Mouse (Mus musculus) G1E-ER4 (cell line): Measurements from ENCODE around the gene Zfp575. TPM values are rescaled to one million over a fixed set of nuclear protein-coding genes. Genes with fewer than 3 reads are reported as not detected.

ENCODE experiments used
- GATA1 ChIP-seq: IDR thresholded peaks from one replicate; pipeline ENCODE4 v1.8.0; 2012; ENCODE audit warnings: low read length, inconsistent platforms
- polyA plus RNA-seq: library from polyadenylated mRNA; stranded (reverse); fragments of >175 nt; gene quantifications from 2 replicates; pipeline ENCODE4 v1.2.3, GENCODE M21; 2012

The Zfp575 gene
- polyA plus RNA-seq, 1 experiment: not detected

DNA sequence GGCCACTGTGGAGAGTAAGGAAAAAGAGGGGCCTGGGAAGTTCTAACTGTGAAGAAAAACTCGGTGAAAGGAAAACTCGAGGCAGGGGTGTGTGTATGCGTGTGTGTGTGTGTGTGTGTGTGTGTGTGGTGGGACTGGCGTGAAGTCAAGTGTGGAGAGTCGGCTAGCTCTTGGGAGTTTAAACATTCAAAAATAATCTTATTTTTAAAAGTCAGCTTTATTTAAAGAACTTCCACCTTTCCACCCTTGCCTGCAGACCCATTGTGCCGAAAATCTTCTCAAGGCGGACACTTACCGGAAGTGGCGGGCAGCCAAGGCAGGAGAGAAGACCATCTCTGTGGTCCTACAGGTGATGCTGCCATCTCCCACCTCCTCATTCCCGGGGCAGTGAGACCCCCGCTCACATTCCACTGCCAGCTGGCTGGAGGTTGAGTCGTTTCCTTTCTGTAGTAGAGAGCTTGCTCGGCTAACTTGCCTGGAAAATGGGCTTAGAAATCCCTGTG, 39.9 kb downstream of the Zfp575 start:
- TF ChIP-seq GATA1: no peak

DNA sequence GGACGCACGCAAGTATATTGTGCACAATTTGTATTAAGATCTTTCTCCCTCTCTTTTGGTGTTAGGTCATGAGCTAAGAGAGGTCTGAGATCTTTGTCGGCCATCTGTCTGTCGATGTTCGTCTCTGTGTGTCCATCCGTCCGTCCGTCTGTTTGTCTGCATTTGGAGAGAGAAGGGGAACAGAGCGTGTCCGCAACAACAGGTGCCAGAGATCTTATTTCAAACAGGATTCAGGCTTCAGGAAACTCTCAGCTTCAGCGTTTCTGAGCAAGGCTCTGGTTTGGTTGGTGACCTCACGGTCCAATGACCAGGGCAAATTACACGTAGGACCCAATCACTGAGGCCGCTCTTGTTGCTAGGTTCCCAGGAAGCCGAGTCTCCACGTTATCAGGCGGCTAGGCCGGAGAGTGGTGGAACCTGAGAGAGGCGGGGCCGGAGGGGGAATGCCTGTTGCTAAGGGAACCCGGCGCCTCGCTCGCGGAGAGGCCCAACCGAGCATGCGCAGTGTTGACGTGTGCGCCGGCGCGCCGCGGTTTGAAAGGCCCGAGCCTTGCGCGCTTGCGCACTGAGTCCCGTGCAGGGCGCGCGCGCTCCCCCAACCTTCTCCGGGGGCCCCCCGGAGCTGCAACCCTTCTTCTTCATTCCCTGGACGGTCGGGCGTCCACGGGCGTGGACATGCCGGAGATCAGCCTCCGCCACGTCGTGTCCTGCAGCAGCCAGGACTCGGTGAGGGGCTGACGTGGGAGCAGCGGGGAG, 40.6 kb downstream of the Zfp575 start:
- no peak for TF ChIP-seq GATA1

DNA sequence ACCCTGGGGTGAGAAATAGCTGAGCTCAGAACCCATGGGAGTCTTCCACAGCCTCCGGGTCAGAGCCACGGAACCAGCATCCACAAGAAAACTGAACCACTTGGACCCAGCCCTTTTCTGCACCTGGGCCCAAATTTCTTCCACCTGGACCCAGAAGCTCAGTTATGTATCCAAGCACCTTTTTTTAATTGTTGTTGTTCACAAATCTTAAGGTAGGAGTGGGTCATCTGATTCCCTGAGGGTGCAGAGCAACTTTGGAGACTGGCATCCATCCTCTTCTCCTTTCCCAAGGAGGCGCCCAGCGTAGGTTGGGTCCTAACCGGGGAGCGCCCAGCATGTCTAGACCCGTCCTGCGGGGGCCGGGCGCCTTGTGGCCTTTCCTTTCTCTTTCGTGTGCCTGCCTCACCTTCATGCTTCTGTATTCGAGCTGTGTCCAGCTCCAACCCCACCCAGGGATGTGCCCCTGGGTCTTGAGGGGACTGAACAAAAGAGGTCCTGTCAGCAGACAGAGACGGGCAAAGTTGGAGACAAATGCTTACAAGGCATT, 41.3 kb downstream of the Zfp575 start, which contains the start of the genes Pinlyp and Xrcc1:
Gene Pinlyp, minus strand, starts transcription at position 51 of the 547 bp plus-strand sequence.
Gene Xrcc1, plus strand, starts transcription at position 222 of the 547 bp plus-strand sequence.
- TF ChIP-seq GATA1: no peak

DNA sequence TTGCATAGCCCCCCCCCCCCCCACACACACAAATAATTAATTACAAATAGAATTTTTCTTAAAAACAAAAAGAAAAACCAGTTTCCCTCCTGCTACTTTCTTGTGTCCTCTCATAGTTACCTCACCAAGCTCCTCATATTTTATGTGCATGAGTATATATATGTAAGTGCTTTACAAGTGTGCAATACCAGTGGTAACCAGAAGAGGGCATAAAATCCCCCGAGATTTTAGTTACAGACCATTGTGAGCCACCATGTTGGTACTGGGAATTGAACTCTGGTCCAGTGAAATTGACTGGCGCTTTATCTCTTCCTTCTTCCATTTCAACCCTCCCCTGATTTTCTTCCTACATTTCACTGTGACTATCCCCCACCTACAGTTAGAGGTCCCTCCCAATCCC, 42.9 kb downstream of the Zfp575 start:
- TF ChIP-seq GATA1: no peak

DNA sequence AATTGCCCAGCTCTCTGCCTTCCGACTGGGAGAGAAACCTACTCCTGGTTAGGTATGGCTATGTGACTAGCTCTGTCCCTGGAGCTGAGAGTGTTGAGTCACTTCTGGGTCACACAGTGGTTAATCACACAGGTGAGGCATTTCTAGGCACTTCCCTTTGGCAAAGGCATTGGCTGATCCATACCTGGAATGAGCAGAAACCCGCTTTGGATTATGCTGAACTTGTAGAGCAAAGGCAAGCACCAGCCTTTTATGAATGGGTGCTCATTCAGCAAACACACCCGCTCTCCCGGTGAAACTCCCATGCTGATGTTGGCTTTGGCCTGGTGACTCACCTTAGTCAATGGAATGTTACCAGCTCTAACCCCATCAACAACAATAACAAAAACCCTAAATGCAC, 47.8 kb downstream of the Zfp575 start:
- TF ChIP-seq GATA1: no peak

DNA sequence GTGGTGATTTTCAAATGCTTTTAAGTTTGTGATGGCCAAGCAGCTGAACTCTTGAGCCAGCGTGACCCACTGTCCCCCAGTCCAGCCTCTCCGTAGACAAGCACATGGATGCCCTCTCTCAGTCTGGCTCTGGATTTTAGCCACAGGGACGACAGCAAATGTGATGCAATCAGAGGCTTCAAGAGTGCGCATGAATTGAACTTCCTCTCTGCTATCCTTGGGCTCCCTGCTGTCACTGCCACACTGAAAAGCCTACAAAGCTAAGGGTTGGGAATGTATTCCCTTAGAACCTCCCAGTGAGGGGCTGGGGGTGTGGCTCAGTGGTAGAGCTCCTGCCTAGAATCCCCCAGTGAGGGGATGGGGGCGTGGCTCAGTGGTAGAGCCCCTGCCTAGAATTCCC, 48.7 kb downstream of the Zfp575 start:
- no peak for TF ChIP-seq GATA1

DNA sequence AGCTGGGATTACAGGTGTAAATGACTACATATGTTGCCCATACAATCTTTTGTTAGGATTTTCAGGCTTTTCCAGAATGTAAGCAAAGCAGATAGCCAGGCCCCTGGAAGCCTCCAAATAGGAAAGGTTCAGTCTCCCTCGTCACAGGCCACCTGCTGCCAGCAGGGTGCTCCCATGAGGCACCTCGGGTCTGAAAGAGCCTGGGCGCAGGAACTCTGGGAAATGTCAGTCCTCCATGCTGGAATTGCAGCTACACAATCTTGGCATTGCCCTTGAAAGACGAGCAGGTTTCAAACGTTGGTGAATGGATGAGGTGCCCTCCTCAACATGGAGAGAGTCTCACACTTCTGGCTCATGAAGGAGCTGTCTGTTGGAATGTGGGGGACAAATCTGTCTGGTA, 49.3 kb downstream of the Zfp575 start:
- TF ChIP-seq GATA1: no peak

DNA sequence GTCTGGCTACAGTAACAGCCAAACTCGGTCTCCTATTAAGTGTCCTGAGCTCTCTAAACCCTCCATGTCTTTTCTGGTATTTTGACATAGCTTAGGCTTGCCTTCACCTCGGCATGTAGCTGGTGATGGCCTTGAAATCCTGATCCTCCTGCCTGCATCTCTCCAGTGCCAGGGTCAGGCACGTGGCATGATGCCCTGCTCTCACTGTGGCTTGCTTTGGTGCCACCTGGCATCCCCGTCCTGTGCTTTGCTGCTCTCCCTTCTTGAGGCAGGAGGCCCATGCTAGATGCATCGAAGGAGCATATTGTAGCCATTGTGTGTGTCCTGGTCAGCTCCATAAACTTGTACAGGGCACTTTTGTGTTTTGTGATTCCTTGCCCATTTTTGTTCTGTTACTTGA, 49.9 kb downstream of the Zfp575 start:
- no peak for TF ChIP-seq GATA1

DNA sequence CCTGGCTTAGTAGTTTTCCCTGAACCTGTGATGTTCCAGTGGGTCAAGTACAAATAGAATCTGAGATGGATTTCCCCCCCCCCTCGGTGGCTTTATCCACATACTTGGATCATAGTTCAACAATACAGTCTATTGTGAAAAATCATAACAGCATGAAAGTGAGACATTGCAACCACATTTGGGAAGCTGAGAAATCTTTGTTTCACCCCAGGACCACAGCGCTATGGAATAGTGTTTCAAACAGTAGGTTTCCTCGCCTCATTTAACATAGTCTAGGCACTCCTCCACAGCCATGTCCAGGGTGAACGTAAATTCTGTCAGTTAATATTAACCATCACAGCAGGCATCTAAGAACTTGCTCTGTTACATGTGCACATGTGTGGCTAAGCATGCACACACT, 50.4 kb downstream of the Zfp575 start:
- no peak for TF ChIP-seq GATA1

DNA sequence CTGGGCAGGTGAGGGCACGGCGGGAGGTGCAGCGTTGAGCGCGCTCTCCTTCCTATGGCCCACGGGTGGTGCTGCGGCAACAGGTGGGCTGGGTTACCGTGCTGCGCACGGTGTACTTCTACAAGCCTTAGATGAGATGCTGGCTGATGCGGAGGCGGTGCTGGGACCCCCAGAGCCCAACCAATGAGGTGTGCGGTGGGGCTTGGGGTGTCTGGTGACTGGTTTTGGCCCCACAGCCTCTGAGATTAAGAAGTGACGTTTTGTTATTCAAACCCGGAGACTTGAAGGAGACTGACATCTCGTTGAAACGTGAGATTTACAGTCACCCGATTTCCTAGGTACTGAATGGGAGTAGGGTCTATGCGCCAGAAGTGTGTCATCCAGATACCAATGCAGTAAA, 53.1 kb downstream of the Zfp575 start:
- TF ChIP-seq GATA1: no peak

Other genes starting within 250 kb of the Zfp575 start
- not detected in 2 replicates for gene Lypd5, start 238.4 kb downstream of the Zfp575 start, polyA plus RNA-seq
- gene Kcnn4, start 217.4 kb downstream of the Zfp575 start, polyA plus RNA-seq: 72.1 and 73.9 TPM in 2 replicates
- gene Smg9, start 188.0 kb downstream of the Zfp575 start, polyA plus RNA-seq: 68.9 and 82.0 TPM in 2 replicates
- gene Irgc1, start 135.3 kb downstream of the Zfp575 start, polyA plus RNA-seq: 0.06 and 0.15 TPM in 2 replicates
- not detected in 2 replicates for gene Plaur, start 125.2 kb downstream of the Zfp575 start, polyA plus RNA-seq
- 0.05 and 0.08 TPM in 2 replicates for gene Cadm4, start 105.6 kb downstream of the Zfp575 start, polyA plus RNA-seq
- 96.8 and 126 TPM in 2 replicates for gene Zfp428, start 80.6 kb downstream of the Zfp575 start, polyA plus RNA-seq
- gene AC161166.1, start 75.2 kb downstream of the Zfp575 start, polyA plus RNA-seq: not detected in 2 replicates
- 9.6 and 12.1 TPM in 2 replicates for gene Irgq, start 57.0 kb downstream of the Zfp575 start, polyA plus RNA-seq
- not detected in 2 replicates for gene Pinlyp, start 41.5 kb downstream of the Zfp575 start, polyA plus RNA-seq
- 330 and 397 TPM in 2 replicates for gene Xrcc1, start 41.4 kb downstream of the Zfp575 start, polyA plus RNA-seq
- 14.2 and 16.1 TPM in 2 replicates for gene Ethe1, start 98 bp downstream of the Zfp575 start, polyA plus RNA-seq
- gene Phldb3, start 23.1 kb upstream of the Zfp575 start, polyA plus RNA-seq: 2.3 and 3.3 TPM in 2 replicates
- gene Lypd3, start 48.9 kb upstream of the Zfp575 start, polyA plus RNA-seq: not detected in 2 replicates
- gene Tex101, start 89.0 kb upstream of the Zfp575 start, polyA plus RNA-seq: not detected in 2 replicates
- gene BC049730, start 121.6 kb upstream of the Zfp575 start, polyA plus RNA-seq: not detected in 2 replicates
- gene Gm4763, start 139.3 kb upstream of the Zfp575 start, polyA plus RNA-seq: not detected in 2 replicates
- gene Cd177, start 172.7 kb upstream of the Zfp575 start, polyA plus RNA-seq: 0.04 and 0.10 TPM in 2 replicates
- not detected in 2 replicates for gene Ceacam10, start 189.6 kb upstream of the Zfp575 start, polyA plus RNA-seq